Mouse (Mus musculus) adrenal gland, adult 8-10 months (tissue): ENCODE measurements around the gene Nme7. TPM values are rescaled to one million over a fixed set of nuclear protein-coding genes. Genes with fewer than 3 reads are reported as not detected.

Experiments
- DNase-seq: peaks from one replicate; pipeline ENCODE4 v3.0.0; 2022
- total RNA-seq, 4 experiments: library from RNA; stranded (reverse); gene quantifications; 2 replicates each; pipeline ENCODE4 v1.2.4; 2022

Gene Nme7
- total RNA-seq, 4 experiments from 2014 or later = 25.7 to 27.3 (median 26.2) TPM

GRCm38 (mm10) chr1:164440230-164440629, 136.3 kb downstream of the Nme7 start:
- DNase-seq = no peak

GRCm38 (mm10) chr1:164440708-164441407, 136.9 kb downstream of the Nme7 start:
- no peak for DNase-seq

- no peak for DNase-seq
Observed at GRCm38 (mm10) chr1:164441408-164441974, 137.6 kb downstream of the Nme7 start.

- no peak for DNase-seq
Observed at GRCm38 (mm10) chr1:164445620-164446162, 141.8 kb downstream of the Nme7 start.

GRCm38 (mm10) chr1:164446535-164446934, 142.6 kb downstream of the Nme7 start:
- no peak for DNase-seq

- DNase-seq = no peak
Observed at GRCm38 (mm10) chr1:164447521-164447920, 143.6 kb downstream of the Nme7 start.

- no peak for DNase-seq
Observed at GRCm38 (mm10) chr1:164449626-164450025, 145.7 kb downstream of the Nme7 start.

- no peak for DNase-seq
Observed at GRCm38 (mm10) chr1:164450231-164450630, 146.3 kb downstream of the Nme7 start.

GRCm38 (mm10) chr1:164450644-164451043, 146.7 kb downstream of the Nme7 start:
- DNase-seq = no peak

- peak; percentile 36 for DNase-seq
Observed at GRCm38 (mm10) chr1:164451346-164451745, 147.4 kb downstream of the Nme7 start.

- DNase-seq = no peak
Observed at GRCm38 (mm10) chr1:164452580-164452979, 148.7 kb downstream of the Nme7 start.

GRCm38 (mm10) chr1:164453146-164453545, 149.2 kb downstream of the Nme7 start:
- DNase-seq = no peak

GRCm38 (mm10) chr1:164453739-164454138, 149.8 kb downstream of the Nme7 start:
- no peak for DNase-seq

- DNase-seq = peak; percentile 56
Observed at GRCm38 (mm10) chr1:164454747-164455400, 151.0 kb downstream of the Nme7 start.

- no peak for DNase-seq
Observed at GRCm38 (mm10) chr1:164455614-164456013, 151.7 kb downstream of the Nme7 start.

- DNase-seq = no peak
Observed at GRCm38 (mm10) chr1:164456065-164456464, 152.1 kb downstream of the Nme7 start.

- no peak for DNase-seq
Observed at GRCm38 (mm10) chr1:164456731-164457130, 152.8 kb downstream of the Nme7 start.

GRCm38 (mm10) chr1:164457531-164458244, 153.8 kb downstream of the Nme7 start:
- DNase-seq = peak; percentile 32

- DNase-seq = peak; percentile 75
Observed at GRCm38 (mm10) chr1:164458245-164458613, 154.3 kb downstream of the Nme7 start, which contains the start of gene Atp1b1. Gene Atp1b1, minus strand, starts transcription at chr1:164458355.

- peak; percentile 37 for DNase-seq
Observed at GRCm38 (mm10) chr1:164458621-164459051, 154.7 kb downstream of the Nme7 start.

- no peak for DNase-seq
Observed at GRCm38 (mm10) chr1:164459127-164459905, 155.4 kb downstream of the Nme7 start.
